Mouse (Mus musculus): ENCODE data around the gene Rcn2.

DNA sequence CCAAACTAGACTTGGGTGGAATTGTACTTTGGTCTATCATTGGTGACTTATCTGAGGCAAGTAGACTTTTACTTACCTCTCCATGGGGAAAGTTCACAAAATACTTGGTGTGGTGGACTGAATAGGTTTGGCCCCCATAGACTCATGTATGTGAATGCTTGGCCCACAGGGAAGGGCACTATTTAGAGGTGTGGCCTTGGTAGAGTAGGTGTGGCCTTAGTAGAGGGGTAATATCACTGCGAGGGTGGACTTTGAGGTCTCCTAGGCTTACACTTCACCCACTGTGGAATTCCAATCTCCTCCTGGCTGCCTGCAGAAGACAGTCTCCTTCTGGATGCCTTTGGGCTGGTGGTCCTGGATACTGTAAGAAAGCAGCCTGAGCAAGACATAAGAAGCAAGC is 27.0 kb downstream of the Rcn2 start:
- TF ChIP-seq GATA1 (IDR thresholded peaks at IDR 0.05; ENCODE audit: low read length): no peak
- TF ChIP-seq TAL1 (IDR thresholded peaks at IDR 0.05; ENCODE audit: low read length): no peak

Data from erythroblast, embryonic 14.5 days (primary cell).